Mouse (Mus musculus): ENCODE data around the gene Dnajc7.
A peak's percentile ranks its signal among the peaks of the same experiment; 100 is the strongest.

DNA sequence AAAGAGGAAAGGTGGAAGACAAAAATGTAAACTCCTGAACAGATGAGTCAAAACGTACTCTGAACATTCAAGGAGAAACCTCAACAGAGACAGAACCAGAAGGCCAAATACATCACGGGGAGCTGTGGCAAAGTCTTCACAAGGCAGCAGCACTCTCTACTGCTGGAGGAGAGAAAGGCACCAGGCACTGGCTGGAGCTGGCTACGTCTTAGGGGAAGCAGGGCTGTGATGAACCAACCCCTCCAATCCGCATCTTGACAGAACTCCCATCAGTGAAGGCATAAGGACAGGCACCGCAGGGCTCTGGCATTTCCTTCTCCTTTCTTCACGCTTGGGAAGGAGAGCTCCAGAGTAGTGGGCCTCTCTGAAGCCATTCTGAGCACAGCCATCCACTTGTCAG is 8.3 kb downstream of the Dnajc7 start:
- peak; percentile 63 for TF ChIP-seq CTCF (IDR thresholded peaks at IDR 0.05; ENCODE audit: borderline replicate concordance, insufficient read depth, low read depth, low read length)
- TF ChIP-seq POLR2A (IDR thresholded peaks at IDR 0.05; ENCODE audit: borderline replicate concordance, insufficient read depth, low read length): no peak

All from cerebellum, adult 2 months (tissue).